Mouse (Mus musculus) hindbrain, embryonic 10.5 days (tissue): ENCODE measurements at regions not wholly inside any gene's neighbourhood (a gene's known extent, or its start where the extent isn't known, plus 50 kb on each side); places are given as distances from the start of the nearest gene placed in this dataset.

Experiments
- DNase-seq: peaks from one replicate; pipeline ENCODE4 v3.0.0-alpha.2; 2017; ENCODE audit warnings: low spot score
- H3K27ac ChIP-seq: fragments of 300-500 bp; sonication (generic); 2 replicates; pipeline ENCODE4 v1.5.1; 2016; ENCODE audit warnings: mild to moderate bottlenecking, moderate library complexity
- H3K27me3 ChIP-seq: fragments of 300-500 bp; sonication (generic); 2 replicates; pipeline ENCODE4 v1.6.1; 2016; ENCODE audit warnings: mild to moderate bottlenecking; ENCODE audit not compliant: poor library complexity, insufficient read depth, severe bottlenecking
- H3K36me3 ChIP-seq: fragments of 300-500 bp; sonication (generic); 2 replicates; pipeline ENCODE4 v1.6.1; 2016; ENCODE audit warnings: mild to moderate bottlenecking, moderate library complexity
- H3K4me1 ChIP-seq: fragments of 300-500 bp; sonication (generic); replicated peaks from 2 replicates; pipeline ENCODE4 v1.6.1; 2016; ENCODE audit warnings: mild to moderate bottlenecking
- H3K4me3 ChIP-seq: fragments of 300-500 bp; sonication (generic); 2 replicates; pipeline ENCODE4 v1.5.1; 2016; ENCODE audit warnings: mild to moderate bottlenecking, moderate library complexity
- H3K9me3 ChIP-seq: fragments of 300-500 bp; sonication (generic); 2 replicates; pipeline ENCODE4 v1.6.1; 2016; ENCODE audit warnings: mild to moderate bottlenecking, moderate library complexity
- WGBS: fragments of 180-500 bp; shearing (Covaris S2); methylation state at CpG from one replicate; pipeline ENCODE4 v1.1.7; 2016; 5-methylcytosine and 5-hydroxymethylcytosine counted together

GRCm38 (mm10) chr9:61749201-61749600, 165.1 kb downstream of the Rplp1 start:
- no peak overlapping the region for H3K27ac ChIP-seq
- H3K4me3 ChIP-seq, result no peak overlapping the region
- H3K36me3 ChIP-seq, result no peaks in the 10 kb centered on the region
- WGBS, result 87% methylated on average over 4 of the region's 4 CpGs
- peaks cover 14% of the 10 kb centered on the region; the same call in 1 of the 2 replicates for H3K27me3 ChIP-seq
- H3K4me1 ChIP-seq, result peaks cover 34% of the 10 kb centered on the region
- no peak for DNase-seq
- H3K9me3 ChIP-seq, result no peaks in the 10 kb centered on the region

GRCm38 (mm10) chr9:61748416-61748815, 165.9 kb downstream of the Rplp1 start:
- no peak overlapping the region for H3K4me3 ChIP-seq
- no peaks in the 10 kb centered on the region for H3K36me3 ChIP-seq
- peaks cover 26% of the 10 kb centered on the region for H3K4me1 ChIP-seq
- H3K27me3 ChIP-seq, result peaks cover 14% of the 10 kb centered on the region; the same call in 1 of the 2 replicates
- no peaks in the 10 kb centered on the region for H3K9me3 ChIP-seq
- no peak overlapping the region for H3K27ac ChIP-seq
- DNase-seq, result no peak

- no peaks in the 10 kb centered on the region for H3K9me3 ChIP-seq
- H3K27ac ChIP-seq, result 0 out of 2 replicates have a peak overlapping the region, but pooled peaks have one; percentile 30
- H3K4me1 ChIP-seq, result peaks cover 27% of the 10 kb centered on the region
- H3K36me3 ChIP-seq, result no peaks in the 10 kb centered on the region
- WGBS, result 40% methylated on average over 6 of the region's 6 CpGs
- H3K4me3 ChIP-seq, result no peak overlapping the region
- DNase-seq, result peak; percentile 16
- peaks cover 14% of the 10 kb centered on the region; the same call in 1 of the 2 replicates for H3K27me3 ChIP-seq
These were observed 167.9 kb downstream of the Rplp1 start for GRCm38 (mm10) chr9:61746401-61746800.

- 44% methylated on average over 7 of the region's 7 CpGs for WGBS
- no peak for DNase-seq
- H3K27me3 ChIP-seq, result peaks cover 14% of the 10 kb centered on the region; the same call in 1 of the 2 replicates
- H3K27ac ChIP-seq, result 0 out of 2 replicates have a peak overlapping the region, but pooled peaks have one; percentile 51
- no peaks in the 10 kb centered on the region for H3K36me3 ChIP-seq
- no peak overlapping the region for H3K4me3 ChIP-seq
- no peaks in the 10 kb centered on the region for H3K9me3 ChIP-seq
- H3K4me1 ChIP-seq, result peaks cover 27% of the 10 kb centered on the region
These were observed 169.0 kb downstream of the Rplp1 start for GRCm38 (mm10) chr9:61745301-61745801.

- H3K9me3 ChIP-seq, result peaks cover 7% of the 10 kb centered on the region; the same call in 1 of the 2 replicates
- no peak overlapping the region for H3K4me3 ChIP-seq
- WGBS, result 63% methylated on average over 2 of the region's 2 CpGs
- H3K27me3 ChIP-seq, result no peaks in the 10 kb centered on the region
- no peaks in the 10 kb centered on the region for H3K4me1 ChIP-seq
- H3K27ac ChIP-seq, result no peak overlapping the region
- no peak for DNase-seq
- H3K36me3 ChIP-seq, result no peaks in the 10 kb centered on the region
These were observed 180.8 kb downstream of the Rplp1 start for GRCm38 (mm10) chr9:61733540-61733939.

- H3K27me3 ChIP-seq, result no peaks in the 10 kb centered on the region
- no peaks in the 10 kb centered on the region for H3K4me1 ChIP-seq
- WGBS, result 79% methylated on average over 4 of the region's 4 CpGs
- no peak overlapping the region for H3K4me3 ChIP-seq
- H3K9me3 ChIP-seq, result peaks cover 7% of the 10 kb centered on the region; the same call in 1 of the 2 replicates
- DNase-seq, result no peak
- no peak overlapping the region for H3K27ac ChIP-seq
- no peaks in the 10 kb centered on the region for H3K36me3 ChIP-seq
These were observed 181.6 kb downstream of the Rplp1 start for GRCm38 (mm10) chr9:61732747-61733146.

GRCm38 (mm10) chr9:61728115-61728514, 186.2 kb downstream of the Rplp1 start:
- DNase-seq, result no peak
- Histone ChIP-seq H3K27me3 (peaks cover 1% of the 10 kb centered on the region; the same call in 1 of the 2 replicates), H3K4me1 (no peaks in the 10 kb centered on the region), H3K9me3 (no peaks in the 10 kb centered on the region), H3K27ac (no peak overlapping the region), H3K4me3 (no peak overlapping the region), H3K36me3 (no peaks in the 10 kb centered on the region)
- 80% methylated on average over 4 of the region's 4 CpGs for WGBS

- Histone ChIP-seq H3K4me1 (no peaks in the 10 kb centered on the region), H3K27me3 (peaks cover 6% of the 10 kb centered on the region; the same call in 1 of the 2 replicates), H3K36me3 (no peaks in the 10 kb centered on the region), H3K27ac (no peak overlapping the region), H3K9me3 (no peaks in the 10 kb centered on the region), H3K4me3 (no peak overlapping the region)
- WGBS, result 71% methylated on average over 10 of the region's 10 CpGs
- DNase-seq, result no peak
These were observed 186.7 kb downstream of the Rplp1 start for GRCm38 (mm10) chr9:61727651-61728050.

- Histone ChIP-seq H3K27ac (no peak overlapping the region), H3K4me1 (peaks cover 16% of the 10 kb centered on the region), H3K27me3 (peaks cover 39% of the 10 kb centered on the region), H3K4me3 (no peak overlapping the region), H3K9me3 (no peaks in the 10 kb centered on the region), H3K36me3 (no peaks in the 10 kb centered on the region)
- DNase-seq, result no peak
- 99% methylated on average over 2 of the region's 2 CpGs for WGBS
These were observed 190.3 kb downstream of the Rplp1 start for GRCm38 (mm10) chr9:61724070-61724469.

GRCm38 (mm10) chr9:61723021-61723581, 191.2 kb downstream of the Rplp1 start:
- H3K36me3 ChIP-seq, result no peaks in the 10 kb centered on the region
- no peak overlapping the region for H3K27ac ChIP-seq
- no peak for DNase-seq
- H3K9me3 ChIP-seq, result no peaks in the 10 kb centered on the region
- H3K4me3 ChIP-seq, result no peak overlapping the region
- WGBS, result 88% methylated on average over 8 of the region's 8 CpGs
- H3K4me1 ChIP-seq, result peaks cover 16% of the 10 kb centered on the region
- peaks cover 40% of the 10 kb centered on the region for H3K27me3 ChIP-seq

- DNase-seq, result no peak
- WGBS, result 86% methylated on average over 5 of the region's 5 CpGs
- Histone ChIP-seq H3K9me3 (no peaks in the 10 kb centered on the region), H3K36me3 (no peaks in the 10 kb centered on the region), H3K27me3 (peaks cover 47% of the 10 kb centered on the region), H3K4me3 (no peak overlapping the region), H3K27ac (no peak overlapping the region), H3K4me1 (peaks cover 16% of the 10 kb centered on the region)
These were observed 192.5 kb downstream of the Rplp1 start for GRCm38 (mm10) chr9:61721851-61722250.

GRCm38 (mm10) chr9:61721071-61721470, 193.3 kb downstream of the Rplp1 start:
- WGBS, result 68% methylated on average over 4 of the region's 4 CpGs
- no peak for DNase-seq
- Histone ChIP-seq H3K27me3 (peaks cover 47% of the 10 kb centered on the region), H3K4me1 (peaks cover 16% of the 10 kb centered on the region), H3K4me3 (no peak overlapping the region), H3K36me3 (no peaks in the 10 kb centered on the region), H3K9me3 (no peaks in the 10 kb centered on the region), H3K27ac (peak overlapping the region; percentile 18; the same call in 1 of the 2 replicates)

GRCm38 (mm10) chr9:61720206-61720605, 194.1 kb downstream of the Rplp1 start:
- DNase-seq, result no peak
- Histone ChIP-seq H3K4me3 (no peak overlapping the region), H3K27me3 (peaks cover 47% of the 10 kb centered on the region), H3K27ac (peak overlapping the region; percentile 45; the same call in 1 of the 2 replicates), H3K4me1 (peaks cover 16% of the 10 kb centered on the region), H3K36me3 (no peaks in the 10 kb centered on the region), H3K9me3 (no peaks in the 10 kb centered on the region)
- WGBS, result 66% methylated on average over 5 of the region's 5 CpGs
